Mouse (Mus musculus) 3T3-L1 (cell line): ENCODE data around the gene Znhit3.
"Not testable (repeated sequence)": the region's sequence is repeated elsewhere in the genome, so short reads cannot be mapped to it uniquely, and the experiment has no call there.

Experiments used
- DNase-seq: peaks from one replicate; pipeline ENCODE4 v3.0.0-alpha.2; 2015; ENCODE audit warnings: low read depth, low spot score

The Znhit3 gene

DNA sequence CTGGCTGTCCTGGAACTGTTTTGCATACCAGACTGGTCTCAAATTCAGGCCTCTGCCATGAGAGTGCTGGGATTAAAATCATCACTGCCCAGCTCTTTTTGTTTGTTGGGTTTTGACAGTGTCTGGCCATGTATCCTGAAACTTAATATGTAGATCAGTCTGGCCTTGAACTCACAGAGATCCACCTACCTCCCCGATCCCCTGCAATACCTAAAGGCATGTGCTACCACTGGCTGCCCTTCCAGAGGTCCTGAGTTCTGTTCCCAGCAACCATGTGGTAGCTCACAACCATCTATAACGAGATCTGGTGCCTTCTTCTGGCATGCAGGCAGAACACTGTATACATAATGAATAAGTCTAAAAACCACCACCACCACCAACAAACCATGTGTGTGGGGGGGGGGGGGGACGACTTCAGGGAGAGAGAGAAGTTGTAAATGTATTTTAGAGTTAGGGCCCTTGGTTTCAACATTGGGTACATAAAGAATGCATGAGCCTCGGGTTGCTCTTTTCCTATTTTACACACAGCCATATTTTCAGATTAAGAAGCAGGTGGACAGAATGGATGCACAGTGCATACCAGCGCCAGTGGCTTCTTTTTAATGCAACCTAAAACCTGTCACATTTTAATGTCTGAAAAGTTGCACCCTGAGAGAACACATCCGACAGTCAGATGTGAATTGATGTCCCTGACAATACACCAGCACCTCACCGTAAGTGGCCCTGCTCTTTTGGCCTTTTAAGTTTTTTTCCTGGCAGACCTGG is 37.0 kb downstream of the Znhit3 start:
- DNase-seq = peak; percentile 44

DNA sequence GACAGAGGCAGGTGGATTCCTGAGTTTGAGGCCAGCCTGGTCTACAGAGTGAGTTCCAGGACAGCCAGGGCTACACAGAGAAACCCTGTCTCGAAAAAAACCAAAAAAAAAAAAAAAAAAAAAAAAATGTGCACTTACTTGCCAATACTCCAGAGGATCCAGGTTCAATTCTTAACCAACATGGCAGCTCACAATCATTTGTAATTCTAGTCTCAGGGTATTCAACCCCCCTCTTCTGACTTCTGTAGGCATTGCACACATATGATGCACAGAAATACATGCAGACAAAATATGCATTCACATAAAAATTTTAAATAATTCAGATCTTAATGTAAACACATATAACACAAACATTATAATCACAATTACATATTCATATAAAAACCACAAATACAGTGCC is 40.1 kb downstream of the Znhit3 start:
- DNase-seq = not testable (repeated sequence)

DNA sequence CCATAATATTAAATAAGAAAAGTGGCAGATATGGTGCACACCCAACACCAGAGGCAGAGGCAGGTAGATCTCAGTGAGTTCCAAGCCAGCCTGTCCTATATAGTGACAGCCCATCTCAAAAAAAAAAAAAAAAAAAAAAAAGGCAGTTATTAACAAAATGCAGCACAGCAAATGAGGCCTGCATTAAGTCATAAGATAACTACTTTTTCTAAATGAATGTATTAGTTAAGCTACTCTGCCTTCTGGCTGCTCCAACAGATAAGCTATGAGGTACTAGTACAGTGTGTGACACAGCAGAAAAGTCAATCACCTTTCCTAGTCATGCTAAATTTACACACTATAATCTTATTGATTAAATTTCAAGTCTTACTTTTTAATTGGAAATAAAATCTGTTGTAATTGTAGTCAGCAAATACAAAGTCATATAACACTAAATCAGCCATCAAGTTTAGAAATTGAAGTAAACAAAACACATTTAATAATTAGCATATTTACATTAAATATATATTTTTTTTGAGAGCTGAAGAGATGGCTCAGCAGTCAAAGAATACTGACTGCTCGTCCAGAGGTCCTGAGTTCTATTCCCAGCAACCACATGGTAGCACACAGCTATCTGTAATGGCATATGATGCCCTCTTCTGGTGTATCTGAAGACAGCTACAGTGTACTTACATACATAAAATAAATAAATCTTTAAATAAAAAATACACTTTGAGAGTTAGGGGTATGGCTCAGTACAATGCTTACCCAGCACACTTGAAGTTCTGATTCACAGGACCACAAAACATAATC is 42.9 kb downstream of the Znhit3 start:
- peak; percentile 28 for DNase-seq

DNA sequence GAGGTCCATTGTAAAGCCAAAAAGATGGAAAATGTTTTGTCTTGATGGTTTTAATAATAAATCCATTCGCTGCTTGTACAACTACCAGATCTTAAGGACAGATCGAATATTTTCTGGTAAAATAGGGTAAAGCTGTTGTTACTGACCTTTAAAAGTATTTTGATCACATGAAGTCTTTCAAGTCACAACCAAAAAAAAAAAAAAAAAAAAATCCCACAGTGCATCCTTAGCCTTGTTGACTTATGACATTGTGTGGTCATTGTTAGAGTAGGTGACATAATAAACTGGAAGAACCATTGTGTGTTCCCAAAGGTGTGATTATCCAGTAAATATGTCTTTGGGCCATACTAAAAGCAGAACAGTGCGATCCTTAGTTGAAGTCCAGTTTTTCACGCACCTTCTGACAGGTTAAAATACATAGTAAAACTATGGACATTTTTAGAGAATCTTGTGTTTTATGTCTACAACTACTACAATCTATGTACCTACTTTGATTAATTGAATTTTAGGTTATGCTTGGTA is 44.6 kb downstream of the Znhit3 start:
- DNase-seq = peak; percentile 15

DNA sequence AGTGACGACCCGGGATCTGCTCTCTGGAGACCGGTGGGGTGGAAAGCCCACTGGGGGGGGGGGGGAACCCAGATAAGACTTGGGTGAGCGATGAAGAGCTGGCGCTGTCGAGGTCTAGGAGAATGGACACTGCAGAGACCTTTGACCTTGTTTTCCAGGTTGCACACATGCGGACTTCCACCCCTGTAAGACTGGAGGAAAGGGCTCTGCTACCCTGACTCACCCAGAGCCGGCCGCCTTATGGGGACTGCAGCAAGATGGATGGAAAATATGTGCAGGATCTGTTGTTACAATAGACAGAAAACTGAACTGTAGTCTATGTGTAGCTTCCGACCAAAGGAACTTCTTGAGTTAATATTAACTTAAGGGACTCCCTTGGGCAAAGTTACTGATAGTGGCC is 45.1 kb downstream of the Znhit3 start:
- peak; percentile 58 for DNase-seq

DNA sequence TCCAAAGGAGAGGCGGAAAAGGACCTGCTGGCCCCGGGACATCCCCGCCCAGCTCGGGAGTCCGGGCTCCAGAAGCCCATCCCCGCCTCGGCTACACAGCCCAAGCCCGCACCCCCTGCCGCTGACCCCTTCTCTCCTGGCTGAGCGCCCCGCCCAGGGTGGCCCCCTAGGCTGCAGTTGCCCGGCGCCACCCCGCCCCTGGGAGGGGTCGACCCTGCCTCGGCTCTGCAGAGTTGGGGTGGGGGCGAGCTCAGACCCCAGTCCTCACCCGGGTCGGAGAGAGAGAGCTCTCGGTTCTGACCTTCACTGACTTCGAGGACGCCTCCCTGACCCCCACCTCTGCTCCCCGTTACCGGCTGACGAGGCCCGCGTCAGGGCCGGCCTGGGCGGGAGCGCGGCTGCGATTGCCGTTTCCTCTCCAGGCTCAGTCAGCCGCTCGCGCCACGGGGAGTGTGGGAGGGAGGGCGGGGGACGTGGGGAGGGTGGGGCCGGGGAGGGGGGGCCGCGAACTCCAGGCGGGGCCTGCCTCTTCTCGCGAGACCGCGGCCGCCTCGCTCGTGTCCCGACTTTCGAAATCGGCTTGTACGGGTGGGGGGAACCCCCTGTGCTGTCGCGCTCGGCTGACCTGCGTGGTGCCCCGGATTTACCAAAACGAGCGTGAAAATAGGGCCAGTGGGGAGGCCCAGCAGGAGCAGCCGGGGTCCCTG is 45.7 kb downstream of the Znhit3 start, which contains the start of gene Ggnbp2:
Gene Ggnbp2 (minus strand): TSS at position 481 of the 707 bp plus-strand sequence.
- DNase-seq = peak; percentile 85

DNA sequence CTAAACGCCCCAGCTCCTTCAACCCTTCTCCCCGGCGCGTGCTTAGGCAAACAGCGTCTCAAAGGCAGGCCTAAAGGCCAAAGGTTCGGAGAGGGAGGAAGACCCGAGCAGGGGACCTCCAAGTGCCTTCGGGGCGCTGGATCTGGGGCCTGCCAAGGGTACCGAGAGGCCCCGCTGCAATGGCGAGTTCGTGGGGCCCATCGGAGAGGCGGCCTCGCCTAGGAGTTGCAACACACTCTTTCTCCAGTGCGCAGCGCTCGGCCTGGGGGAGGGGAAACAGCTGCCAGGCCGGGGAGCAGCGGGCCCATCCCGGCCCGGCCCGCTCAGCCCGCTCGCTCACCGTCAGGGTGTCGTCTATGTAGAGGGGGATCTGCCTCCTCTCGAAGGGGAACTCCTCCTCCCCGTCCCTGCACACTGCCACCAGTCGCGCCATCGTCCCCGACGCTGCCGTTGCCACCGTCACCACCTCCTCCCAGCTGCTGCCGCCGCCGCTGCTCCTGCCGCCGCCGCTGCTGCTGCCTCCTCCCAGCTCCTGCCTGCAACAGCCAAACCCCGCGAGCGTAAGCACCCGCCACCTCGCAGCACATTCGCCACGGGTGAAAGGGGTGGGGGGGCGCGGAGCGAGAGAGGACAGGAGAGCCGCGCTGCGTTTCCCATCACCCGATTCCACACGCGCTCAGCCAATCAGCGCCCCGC is 46.5 kb downstream of the Znhit3 start:
- peak; percentile 93 for DNase-seq

DNA sequence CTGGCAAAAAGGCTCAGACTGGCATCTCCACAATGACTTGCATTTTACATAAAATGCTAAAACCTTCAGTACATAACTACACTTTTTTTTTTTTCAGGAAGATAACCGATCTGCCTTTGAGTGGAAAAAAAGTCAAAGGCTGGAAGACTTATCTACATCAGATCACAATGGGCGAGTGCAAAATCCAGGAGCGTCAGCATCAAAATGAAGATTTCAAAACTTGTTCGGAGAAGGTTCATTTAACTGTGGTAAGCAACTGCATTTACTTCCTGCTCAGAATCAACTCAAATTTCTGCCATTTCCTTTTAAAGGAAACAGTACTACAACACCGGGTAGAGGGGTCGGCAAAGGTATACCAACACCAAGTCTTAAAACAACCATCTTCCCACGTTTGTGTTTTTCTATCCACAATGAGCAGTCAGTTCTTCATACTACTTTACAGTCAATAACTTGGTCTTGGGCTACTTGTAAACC is 47.3 kb downstream of the Znhit3 start:
- DNase-seq = no peak

DNA sequence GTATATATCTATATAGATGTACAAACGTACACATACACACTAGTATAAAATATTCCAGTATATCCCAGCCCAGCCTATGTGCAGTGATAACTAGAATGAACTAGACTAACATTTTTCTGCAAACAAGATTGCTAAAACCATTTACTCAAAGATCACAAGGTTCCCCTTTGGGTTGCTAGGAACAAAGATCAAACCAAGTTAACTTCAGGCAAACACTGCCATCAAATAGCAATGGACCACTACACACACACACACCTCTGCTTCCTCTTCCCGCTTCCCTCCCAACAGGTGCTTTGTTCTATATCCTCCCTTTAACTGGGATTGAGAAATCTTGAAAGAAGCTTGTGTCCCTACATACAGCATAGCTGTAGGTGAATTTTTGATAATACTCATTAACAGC is 48.6 kb downstream of the Znhit3 start:
- no peak for DNase-seq

DNA sequence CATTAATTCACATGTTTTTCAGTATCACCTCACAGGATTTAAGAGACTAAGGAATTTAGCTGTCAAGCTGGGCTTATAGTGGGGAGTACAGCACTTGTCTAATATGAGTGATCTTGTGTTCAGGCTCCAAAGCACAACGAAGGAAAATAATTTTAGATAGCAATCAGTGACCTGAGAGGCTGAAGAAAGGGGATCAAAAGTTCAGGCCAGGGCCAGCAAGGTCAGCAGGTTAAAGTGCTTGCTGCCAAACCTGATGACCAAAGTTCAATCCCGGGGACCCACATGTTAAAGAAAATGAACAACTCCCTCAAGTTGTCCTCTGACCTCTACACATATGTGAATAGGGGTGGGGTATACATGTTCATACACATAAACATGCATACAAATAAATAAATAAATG is 50.9 kb downstream of the Znhit3 start:
- DNase-seq = no peak
